7 mouse cellular contexts compared by ENCODE assay signal in genomic region chr3:82219192-82219885, GRCm38 (mm10).
DNase-seq lines count a peak whose midpoint lies in the region; ATAC-seq and TF ChIP-seq lines count a peak whose summit lies in the region.
"Not testable (repeated sequence)": the region's sequence is repeated elsewhere in the genome, so short reads cannot be mapped to it uniquely, and the experiment has no call there.

No protein-coding gene starts in this region.

- WGBS in heart, embryonic 12.5 days = 74% methylated on average over 1 of the region's 1 CpGs
- 28% methylated on average over 1 of the region's 1 CpGs for WGBS in intestine, embryonic 16.5 days
- 49% methylated on average over 1 of the region's 1 CpGs for WGBS in kidney, embryonic 15.5 days
- whole genome bisulfite sequencing in kidney, postnatal 0 days = 40% methylated on average over 1 of the region's 1 CpGs

- H3K36me3 ChIP-seq in heart, embryonic 12.5 days; intestine, embryonic 16.5 days (ENCODE audit: control insufficient read depth, insufficient read depth, low read length); kidney, embryonic 15.5 days; kidney, postnatal 0 days (ENCODE audit: insufficient read depth, low read length): not testable (repeated sequence)

- H3K9ac ChIP-seq in heart, embryonic 12.5 days; intestine, embryonic 16.5 days (ENCODE audit: low read depth, low read length); kidney, embryonic 15.5 days; kidney, postnatal 0 days (ENCODE audit: low read depth, low read length): not testable (repeated sequence)

- peak; percentile 43 for DNase-seq in kidney, adult 11 months
- DNase-seq in kidney, adult 8-10 months = peak; percentile 33 to 36
- DNase-seq in kidney, postnatal 0 days (ENCODE audit: low spot score) = peak; percentile 44
- peak; percentile 14 to 38 for DNase-seq in kidney, postnatal 36 days

- not testable (repeated sequence) for H3K4me1 ChIP-seq in heart, embryonic 12.5 days (replicated peaks); intestine, embryonic 16.5 days (ENCODE audit: control insufficient read depth, insufficient read depth, low read length); kidney, embryonic 15.5 days; kidney, postnatal 0 days (replicated peaks; ENCODE audit: insufficient read depth, low read length)

- 0 out of 2 replicates have a peak, but pooled peaks have one; percentile 36 for ATAC-seq in heart, embryonic 12.5 days (ENCODE audit: insufficient number of reproducible peaks, low FRiP score)
- ATAC-seq in intestine, embryonic 16.5 days = peak; percentile 63
- not testable (repeated sequence) for ATAC-seq in kidney, embryonic 15.5 days (replicated peaks; ENCODE audit: low FRiP score)
- peak; percentile 85 for ATAC-seq in kidney, postnatal 0 days (replicated peaks; ENCODE audit: low FRiP score, low read depth)

- not testable (repeated sequence) for H3K4me3 ChIP-seq in heart, embryonic 12.5 days; intestine, embryonic 16.5 days (ENCODE audit: low read length); kidney, embryonic 15.5 days (replicated peaks); kidney, postnatal 0 days (replicated peaks; ENCODE audit: low read depth, low read length)

- not testable (repeated sequence) for H3K4me2 ChIP-seq in heart, embryonic 12.5 days; intestine, embryonic 16.5 days (ENCODE audit: low read depth, low read length); kidney, embryonic 15.5 days; kidney, postnatal 0 days (ENCODE audit: low read length)

- H3K27me3 ChIP-seq in heart, embryonic 12.5 days (replicated peaks); intestine, embryonic 16.5 days (replicated peaks; ENCODE audit: control insufficient read depth, insufficient read depth, low read length); kidney, embryonic 15.5 days; kidney, postnatal 0 days (ENCODE audit: insufficient read depth, low read length): not testable (repeated sequence)

- not testable (repeated sequence) for H3K27ac ChIP-seq in heart, embryonic 12.5 days (ENCODE audit: poor library complexity, severe bottlenecking); intestine, embryonic 16.5 days (ENCODE audit: low read length)
- H3K27ac ChIP-seq in kidney, embryonic 15.5 days = peak overlapping the region; percentile 45
- peak overlapping the region; percentile 50; the same call in 1 of the 2 replicates for H3K27ac ChIP-seq in kidney, postnatal 0 days

- TF ChIP-seq CTCF in kidney, postnatal 0 days (IDR thresholded peaks at IDR 0.05; ENCODE audit: low read depth) = not testable (repeated sequence)

- not testable (repeated sequence) for H3K9me3 ChIP-seq in heart, embryonic 12.5 days (replicated peaks); intestine, embryonic 16.5 days (ENCODE audit: control insufficient read depth, low read length); kidney, embryonic 15.5 days (replicated peaks); kidney, postnatal 0 days (replicated peaks; ENCODE audit: low read length)
